Mouse (Mus musculus) B cell, adult 67 days (primary cell): ENCODE data around the gene Olfr522. TPM values are rescaled to one million over a fixed set of nuclear protein-coding genes. Genes with fewer than 3 reads are reported as not detected.

ENCODE experiments used
- total RNA-seq, 2 experiments: library from RNA; stranded (reverse); gene quantifications; 4 replicates each; pipeline ENCODE4 v1.2.4; 2023

The Olfr522 gene
- not detected for total RNA-seq

DNA sequence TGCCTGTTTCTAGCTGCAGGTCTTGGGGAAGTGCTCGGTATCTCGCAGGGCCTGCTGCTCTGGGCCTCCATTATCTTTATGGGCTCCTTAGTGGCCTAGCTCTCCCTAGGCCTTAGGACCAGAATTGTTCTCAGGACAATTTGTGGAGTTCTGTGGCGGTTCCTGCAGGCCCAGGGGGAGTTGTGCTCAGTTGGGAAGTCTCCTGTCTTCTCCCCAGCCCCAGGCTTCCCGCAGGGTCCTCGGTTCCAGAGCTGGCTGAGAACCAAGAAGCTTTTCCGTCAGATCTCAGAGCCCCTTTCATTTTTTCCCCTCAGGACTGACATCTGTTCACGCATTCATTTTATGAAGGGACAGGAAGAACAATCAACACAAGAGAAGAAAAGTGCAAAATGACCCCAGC is at the start of gene Olfr522:
Gene Olfr522 (minus strand): TSS at position 101 of the 400 bp plus-strand sequence.

DNA sequence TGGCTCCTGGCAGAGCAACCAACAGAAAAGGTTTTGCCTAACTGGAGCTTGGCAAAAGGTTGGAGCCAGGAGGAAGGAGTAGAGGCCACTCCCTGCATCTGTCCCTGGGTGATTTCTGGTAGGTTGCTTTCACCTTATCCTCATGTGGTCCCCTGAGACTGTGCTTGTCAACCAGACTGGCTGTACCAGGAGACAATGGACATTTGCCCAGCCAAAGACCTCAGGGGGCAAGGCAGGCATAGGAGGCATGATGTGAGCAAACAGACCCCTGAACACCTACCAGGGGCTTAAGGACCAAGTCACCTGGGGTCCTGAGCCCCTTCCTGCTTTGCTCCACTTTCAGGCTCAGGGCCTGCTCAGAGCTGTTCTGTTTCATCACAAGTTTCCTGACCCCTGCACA is 41.3 kb upstream of the Olfr522 start, which contains the start of gene Olfr524:
Gene Olfr524 (minus strand): TSS at position 101 of the 400 bp plus-strand sequence.

DNA sequence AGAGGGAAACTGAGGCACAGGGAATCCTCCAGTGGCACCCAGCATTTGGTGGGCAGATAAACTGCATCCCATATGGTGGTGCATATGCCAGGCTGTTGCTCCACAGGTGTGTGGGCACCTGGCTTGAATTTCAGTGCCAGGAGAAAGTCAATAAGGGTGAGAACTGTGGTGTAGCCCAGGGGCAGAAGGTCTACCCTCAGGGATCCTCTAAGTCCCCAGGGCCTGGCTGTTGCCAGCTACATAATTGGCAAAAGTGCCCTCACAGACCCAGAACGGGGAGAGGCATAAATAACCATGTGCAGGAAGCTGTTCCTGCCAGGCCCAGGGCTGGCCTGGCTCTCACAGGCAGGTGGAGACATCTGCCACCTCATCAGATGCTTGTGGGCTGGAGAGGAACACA is 8.4 kb upstream of the Olfr522 start, which contains the start of gene Olfr523:
Gene Olfr523 (plus strand): TSS at position 282 of the 400 bp plus-strand sequence.

DNA sequence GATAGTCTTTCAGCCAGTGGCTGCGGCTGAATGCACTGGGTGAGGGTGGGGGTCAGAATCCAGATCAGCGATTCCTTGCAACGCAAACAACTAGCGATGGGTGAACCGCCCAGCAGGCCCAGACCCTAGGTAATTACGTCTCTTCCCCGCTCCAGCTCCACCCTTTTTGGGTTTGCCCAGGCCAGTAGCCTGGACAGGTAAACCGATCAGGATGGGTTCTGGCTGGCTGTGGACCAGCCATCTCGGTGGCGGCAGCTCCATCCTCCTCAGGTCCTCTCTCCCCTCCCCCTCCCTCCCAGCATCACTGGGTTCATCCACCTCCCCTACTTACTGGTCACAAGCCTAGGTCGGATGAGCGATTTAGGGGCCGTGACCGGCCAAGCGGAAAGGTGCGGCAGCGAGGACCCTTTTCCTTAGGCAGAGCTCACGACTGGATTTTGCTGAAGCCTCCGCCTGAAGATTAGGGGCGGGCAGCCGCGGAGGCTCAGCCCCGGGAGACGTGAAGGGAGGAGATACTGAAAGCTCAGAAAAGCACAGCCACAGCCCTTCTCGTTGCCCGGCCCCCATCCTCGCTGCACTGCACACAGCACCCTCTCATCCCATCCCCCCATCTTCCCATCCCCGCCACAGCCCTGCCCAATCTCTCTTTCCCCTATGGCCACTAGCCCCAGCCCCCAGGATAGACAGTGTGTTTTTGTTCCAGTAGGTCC is 10.2 kb downstream of the Olfr522 start, which contains the start of gene Sprn:
Gene Sprn (minus strand): TSS at position 660 of the 710 bp plus-strand sequence.

DNA sequence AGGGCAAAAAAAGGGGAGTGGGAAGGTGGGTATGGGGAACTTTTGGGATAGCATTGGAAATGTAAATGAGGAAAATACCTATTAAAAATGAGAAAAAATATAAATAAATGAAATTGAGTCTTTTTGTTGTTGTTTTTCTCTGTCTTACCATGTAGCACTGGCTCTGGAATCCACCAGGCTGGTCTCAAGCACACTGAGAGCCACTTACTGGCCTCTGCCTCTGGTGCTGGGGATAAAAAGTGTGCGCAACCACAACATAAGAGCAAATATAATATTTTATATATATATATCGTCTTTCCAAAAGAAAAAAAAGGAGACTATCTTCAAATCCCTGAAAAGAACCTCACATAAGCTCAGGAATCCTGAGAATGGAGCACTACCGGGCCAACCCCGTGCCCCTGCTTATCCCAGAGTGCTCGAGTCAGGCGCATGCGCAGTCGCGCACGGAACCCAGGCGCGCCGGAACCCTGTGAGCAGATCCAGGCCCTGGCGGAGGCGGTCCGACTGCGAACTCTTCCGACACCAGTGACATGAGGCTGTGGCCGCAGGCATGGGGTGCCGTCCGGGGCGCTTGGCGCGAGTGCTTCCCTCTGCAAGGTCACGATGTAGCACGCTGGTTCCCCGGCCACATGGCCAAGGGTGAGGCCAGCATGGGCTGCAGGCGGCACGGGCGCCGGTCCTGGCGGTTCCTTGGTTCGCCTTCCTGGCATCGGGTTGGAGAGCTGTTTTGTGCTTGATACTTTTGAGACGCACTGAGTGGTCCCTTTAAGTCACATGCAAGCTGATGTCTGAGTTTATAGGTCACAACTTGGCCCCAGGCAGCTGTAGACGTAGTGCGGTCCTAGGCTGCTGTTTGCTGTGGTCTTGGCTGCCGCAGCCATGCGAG is 27.2 kb downstream of the Olfr522 start, which contains the start of gene Mtg1:
Gene Mtg1 (plus strand): TSS at position 430 of the 886 bp plus-strand sequence.

DNA sequence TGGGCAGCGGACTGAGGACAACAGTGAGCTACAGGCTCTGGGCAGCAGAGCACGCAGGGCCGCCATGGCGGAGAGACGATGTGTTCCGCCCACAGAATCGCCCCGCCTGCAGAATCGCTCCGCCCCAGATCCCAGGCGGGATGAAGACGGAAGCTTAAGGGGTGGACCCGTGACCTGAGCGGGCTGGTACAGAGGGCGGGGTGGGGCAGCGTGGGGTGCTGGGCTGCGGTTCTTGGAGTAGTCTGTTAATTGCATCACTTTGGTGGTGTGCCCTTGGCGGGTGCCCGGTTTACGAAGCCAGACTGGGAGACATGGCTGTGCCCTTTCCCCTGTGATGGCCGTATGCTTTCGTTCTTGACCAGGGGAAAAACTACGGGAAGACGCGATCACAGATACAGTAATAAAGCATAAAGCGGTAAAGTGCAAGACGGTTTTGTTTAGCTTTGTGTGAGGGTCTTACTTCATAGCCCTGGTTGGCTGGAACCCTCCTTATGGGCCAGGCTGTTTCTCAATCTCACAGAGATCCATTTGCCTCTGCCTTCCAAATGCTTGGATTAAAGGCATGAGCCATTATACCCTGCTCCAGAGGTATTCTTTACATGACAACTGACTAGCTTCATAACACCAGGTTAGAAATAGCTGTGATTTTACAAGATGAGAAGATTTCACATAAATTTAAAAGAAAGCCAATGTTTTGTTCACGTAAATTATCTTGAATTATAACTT is 48.1 kb downstream of the Olfr522 start, which contains the start of gene Echs1:
Gene Echs1 (minus strand): TSS at position 148 of the 726 bp plus-strand sequence.

DNA sequence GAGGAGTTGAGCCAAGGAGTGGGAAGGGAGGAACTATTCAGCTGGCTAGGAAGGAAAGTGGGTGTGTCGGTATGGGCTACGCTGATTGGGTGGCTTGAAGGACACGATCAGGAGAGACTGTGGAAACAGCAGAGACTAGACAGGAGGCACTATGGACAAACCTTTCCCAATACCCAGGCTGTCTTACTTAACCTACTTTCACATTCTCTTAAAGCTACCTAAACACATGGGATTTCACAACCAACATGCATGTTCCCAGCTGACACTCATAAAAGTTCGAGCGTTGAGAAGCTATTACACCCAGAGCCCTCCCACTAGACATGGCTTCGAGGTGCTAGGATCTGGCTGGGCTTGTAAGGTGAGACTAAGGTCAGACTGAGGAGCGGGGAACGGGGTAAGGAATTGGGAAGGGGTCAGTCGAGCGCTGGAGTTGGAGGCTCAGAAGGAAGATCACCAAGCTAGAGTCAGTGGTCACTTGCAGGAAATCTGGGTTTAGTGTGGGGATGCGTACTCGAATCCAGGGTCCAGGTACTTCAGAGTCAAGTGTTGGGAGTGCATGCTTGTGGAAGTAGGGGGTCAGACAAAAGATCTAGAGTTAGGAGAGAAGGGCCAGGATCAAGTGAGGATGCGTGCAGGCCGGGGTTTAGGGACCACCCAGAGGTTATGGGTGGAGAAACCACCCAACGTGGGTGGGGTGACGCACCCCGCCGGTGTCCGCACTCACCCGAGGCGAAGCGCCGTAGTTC is 48.8 kb downstream of the Olfr522 start, which contains the start of gene Paox:
Gene Paox (plus strand): TSS at position 217 of the 746 bp plus-strand sequence.

Other genes with a start within 250 kb of the Olfr522 start
- gene Utf1, start 221.0 kb downstream of the Olfr522 start, total RNA-seq = under 1 TPM in 1 of 2 experiments, not detected in 1; 0.61 TPM
- not detected for gene 6430531B16Rik, start 186.0 kb downstream of the Olfr522 start, total RNA-seq
- 1 to 10 TPM; 3.4 to 3.8 TPM for gene Adam8, start 172.2 kb downstream of the Olfr522 start, total RNA-seq
- 10 to 100 TPM; 41.0 to 41.5 TPM for gene Zfp511, start 128.4 kb downstream of the Olfr522 start, total RNA-seq
- gene Tubgcp2, start 128.1 kb downstream of the Olfr522 start, total RNA-seq = 10 to 100 TPM; 32.2 to 36.2 TPM
- gene Msx3, start 115.7 kb downstream of the Olfr522 start, total RNA-seq = not detected
- not detected for gene Caly, start 82.2 kb downstream of the Olfr522 start, total RNA-seq
- not detected for gene Prap1, start 71.4 kb downstream of the Olfr522 start, total RNA-seq
- 1 to 10 TPM; 3.3 to 3.9 TPM for gene Fuom, start 62.3 kb downstream of the Olfr522 start, total RNA-seq
- gene Paox, start 49.0 kb downstream of the Olfr522 start, total RNA-seq = 1 to 10 TPM; 2.7 to 3.7 TPM
- gene Echs1, start 48.3 kb downstream of the Olfr522 start, total RNA-seq = 10 to 100 TPM; 26.3 to 29.7 TPM
- gene Mtg1, start 27.2 kb downstream of the Olfr522 start, total RNA-seq = 10 to 100 TPM; 12.5 to 23.6 TPM
- not detected for gene Sprn, start 9.9 kb downstream of the Olfr522 start, total RNA-seq
- gene Olfr523, start 8.5 kb upstream of the Olfr522 start, total RNA-seq = not detected
- gene Olfr524, start 41.2 kb upstream of the Olfr522 start, total RNA-seq = not detected
- not detected for gene Cd163l1, start 53.5 kb upstream of the Olfr522 start, total RNA-seq
- gene 5830411N06Rik, start 82.5 kb upstream of the Olfr522 start, total RNA-seq = not detected
- not detected for gene Olfr525, start 156.1 kb upstream of the Olfr522 start, total RNA-seq
- not detected for gene Olfr527, start 169.3 kb upstream of the Olfr522 start, total RNA-seq
- not detected for gene Olfr60, start 196.9 kb upstream of the Olfr522 start, total RNA-seq
- not detected for gene Olfr530, start 211.6 kb upstream of the Olfr522 start, total RNA-seq
- not detected for gene Olfr531, start 238.2 kb upstream of the Olfr522 start, total RNA-seq